Mouse (Mus musculus): Measurements from ENCODE around the gene Tubgcp6. TPM values are rescaled to one million over a fixed set of nuclear protein-coding genes. Genes with fewer than 3 reads are reported as not detected.

The Tubgcp6 gene
- total RNA-seq, 2 experiments from 2014 or later = 13.4 to 16.4 TPM

DNA sequence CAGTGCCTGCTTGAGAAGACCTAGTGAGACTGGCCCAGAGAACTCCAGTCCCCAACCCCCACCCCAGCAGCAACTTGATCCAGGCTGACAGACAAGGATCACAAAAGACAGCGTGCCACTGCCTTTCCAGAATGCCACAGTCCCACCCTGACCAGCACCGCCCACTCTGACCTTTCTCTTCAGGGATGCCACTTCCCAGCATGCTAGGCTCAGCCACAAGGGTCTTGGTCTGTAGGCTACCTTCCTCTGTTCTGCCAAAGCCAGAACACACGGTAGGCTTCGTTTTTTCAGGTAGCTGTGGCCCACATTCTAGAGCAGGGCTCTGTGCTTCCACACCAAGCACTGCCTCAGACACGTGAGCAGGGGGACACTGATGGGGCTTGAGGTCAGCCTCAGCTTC is 20.3 kb downstream of the Tubgcp6 start:
- no peak for DNase-seq

DNA sequence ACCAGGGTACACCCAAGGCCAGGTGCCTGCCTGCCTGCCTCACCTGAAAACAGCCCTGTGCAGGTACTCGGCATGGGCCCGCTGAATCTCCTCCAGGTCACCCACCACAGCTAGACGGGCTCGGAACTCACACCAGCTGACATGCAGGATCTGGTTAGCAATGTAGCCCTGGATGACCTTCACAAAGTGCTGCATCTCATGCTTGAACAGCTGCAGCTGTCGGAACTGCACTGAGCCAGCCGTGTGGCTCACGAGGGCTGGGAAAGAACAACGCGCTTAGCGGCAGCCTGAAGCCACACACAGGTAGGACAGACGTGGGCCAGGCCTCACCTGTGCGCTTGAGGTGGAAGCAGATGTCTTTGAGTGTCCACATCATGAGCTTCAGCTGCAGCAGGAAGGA is 22.1 kb downstream of the Tubgcp6 start:
- DNase-seq = no peak

DNA sequence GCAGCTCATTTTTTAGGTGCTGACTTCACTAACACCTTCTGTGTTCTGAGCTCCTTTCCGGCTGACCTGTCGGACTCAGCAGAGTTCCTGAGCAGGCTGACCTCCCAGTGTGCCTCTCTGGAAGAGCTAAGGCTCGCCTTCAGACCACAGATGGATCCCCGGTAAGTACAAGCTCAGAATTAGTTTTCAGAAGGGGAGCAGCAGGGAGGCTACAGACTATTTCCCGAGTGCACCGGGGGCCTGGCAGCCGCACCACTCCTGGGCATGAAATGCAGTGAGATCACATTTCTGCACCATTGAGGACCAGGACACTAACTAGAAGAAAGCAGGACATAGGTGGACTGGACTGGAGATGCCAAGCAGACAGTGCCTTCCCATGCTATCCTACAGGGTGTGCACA is 24.3 kb downstream of the Tubgcp6 start:
- DNase-seq = no peak

DNA sequence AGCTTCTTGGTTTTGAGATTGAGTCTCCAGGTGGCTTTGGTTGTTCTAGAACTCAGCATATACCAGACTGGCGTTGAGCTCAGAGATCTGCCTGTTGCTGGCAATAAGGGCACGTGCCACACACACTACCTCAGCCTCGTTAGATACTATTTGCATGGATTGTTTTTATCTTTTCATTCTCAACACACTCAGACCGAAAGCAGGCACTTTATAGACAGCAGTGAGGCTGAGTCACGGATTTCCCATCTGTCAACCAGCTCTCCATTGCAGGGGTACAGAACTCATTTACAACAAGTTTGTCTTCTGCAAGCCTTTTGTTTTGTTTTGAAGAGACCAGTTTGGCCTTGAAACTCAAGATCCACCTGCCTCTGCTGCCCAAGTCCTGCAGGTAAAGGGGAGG is 25.5 kb downstream of the Tubgcp6 start:
- DNase-seq = no peak

DNA sequence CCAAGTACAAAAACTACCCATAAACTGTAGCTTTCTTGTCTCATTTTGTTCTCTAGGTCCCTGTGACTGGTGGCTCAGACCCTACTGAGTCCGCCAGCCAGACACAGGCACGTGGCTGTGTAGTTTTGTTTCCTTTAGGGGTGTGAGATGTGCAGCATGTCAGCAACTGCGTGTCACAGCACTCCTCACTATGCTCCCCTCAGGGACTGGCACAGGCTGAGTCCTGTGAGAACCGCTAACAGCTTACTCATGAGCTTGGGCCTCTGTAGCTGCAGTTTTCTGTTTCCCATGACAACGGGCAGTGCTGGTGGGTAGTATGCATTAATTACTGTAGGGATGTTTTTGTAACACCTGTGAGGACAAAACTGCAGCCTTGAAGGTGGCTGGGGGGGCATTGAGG is 30.7 kb downstream of the Tubgcp6 start:
- DNase-seq = no peak

DNA sequence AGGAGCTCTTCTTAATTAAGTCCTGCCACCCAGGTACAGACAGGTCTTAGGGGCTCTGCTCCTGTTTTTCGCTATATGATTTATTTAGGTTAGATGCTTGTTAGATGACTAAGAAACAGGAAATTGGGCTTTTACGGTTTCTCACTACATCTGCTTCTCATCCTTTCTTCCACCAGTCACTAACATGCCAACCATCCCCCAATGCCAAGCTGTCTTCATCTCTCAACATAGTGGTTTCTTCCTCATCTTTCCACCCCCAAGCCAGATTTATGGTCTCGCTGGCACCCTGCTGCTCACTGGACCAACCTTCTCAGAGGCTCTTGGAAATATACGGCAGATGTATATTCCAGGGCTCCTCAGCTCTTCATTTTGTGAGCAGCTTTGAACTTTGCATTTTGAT is 32.2 kb downstream of the Tubgcp6 start:
- DNase-seq = no peak

DNA sequence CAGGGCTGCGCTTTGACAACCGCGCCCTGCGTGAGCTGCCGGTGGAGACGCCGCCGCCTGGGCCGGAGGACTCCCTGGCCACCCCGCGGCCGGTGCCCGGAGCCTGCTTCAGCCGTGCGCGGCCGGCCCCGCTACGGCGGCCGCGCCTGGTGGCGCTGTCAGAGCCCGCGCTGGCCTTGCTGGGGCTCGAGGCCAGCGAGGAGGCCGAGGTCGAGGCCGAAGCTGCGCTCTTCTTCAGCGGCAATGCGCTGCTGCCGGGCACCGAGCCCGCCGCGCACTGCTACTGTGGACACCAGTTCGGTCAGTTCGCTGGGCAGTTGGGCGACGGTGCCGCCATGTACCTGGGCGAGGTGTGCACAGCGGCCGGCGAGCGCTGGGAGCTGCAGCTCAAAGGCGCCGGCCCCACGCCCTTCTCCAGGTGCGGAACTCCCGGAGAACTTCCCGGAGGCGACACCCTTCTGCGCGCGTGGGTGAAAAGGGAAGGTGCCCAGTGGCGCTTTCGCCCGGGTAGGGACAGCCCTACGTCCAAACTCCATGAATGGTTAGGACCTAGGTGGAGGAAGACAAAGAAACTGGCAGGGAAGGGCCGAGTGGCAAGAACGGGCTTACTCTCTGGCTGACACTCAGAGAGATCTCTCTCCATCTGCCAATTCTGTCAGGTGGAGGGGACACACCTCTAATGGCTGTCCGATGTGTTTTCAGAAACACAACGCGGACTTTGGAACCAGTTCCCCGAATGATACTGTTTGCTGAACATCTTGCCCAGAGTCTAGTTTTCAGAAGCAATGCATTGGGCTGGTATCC is 33.5 kb downstream of the Tubgcp6 start:
- peak; percentile 69 for DNase-seq

DNA sequence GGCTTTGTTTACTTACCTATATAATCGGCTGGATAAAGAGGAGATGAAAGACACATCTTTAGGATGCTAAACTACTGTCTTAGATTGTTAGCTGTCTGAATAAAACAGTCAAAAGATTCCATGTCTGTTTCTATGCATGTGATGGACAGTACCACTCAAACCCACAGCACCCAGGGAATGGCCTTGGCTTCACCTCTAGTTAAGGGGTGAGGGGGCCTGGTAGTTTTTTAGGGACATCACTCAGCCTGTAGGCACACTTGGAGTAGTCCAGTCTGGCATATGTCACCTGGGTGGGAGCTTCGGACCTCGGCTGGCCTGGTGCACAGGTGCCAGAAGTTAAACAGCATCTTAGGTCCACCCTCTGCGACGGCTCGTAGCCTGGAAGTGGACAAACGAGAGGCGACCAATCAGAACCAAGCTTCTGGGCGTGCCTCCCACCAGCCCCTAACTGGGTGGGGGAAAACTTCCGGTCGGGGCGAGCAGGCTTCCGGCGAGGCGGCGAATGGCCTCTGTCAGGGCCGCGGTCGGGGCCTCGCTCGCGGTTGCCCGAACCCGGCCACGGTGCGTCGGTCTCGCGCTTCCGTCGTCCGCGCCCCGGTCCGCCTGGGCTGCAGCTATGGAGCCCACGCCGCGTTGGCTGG is 34.2 kb downstream of the Tubgcp6 start, which contains the start of gene Selenoo:
TSS of gene Selenoo (plus strand) at position 478 of the 641 bp plus-strand sequence.
- peak; percentile 96 for DNase-seq

DNA sequence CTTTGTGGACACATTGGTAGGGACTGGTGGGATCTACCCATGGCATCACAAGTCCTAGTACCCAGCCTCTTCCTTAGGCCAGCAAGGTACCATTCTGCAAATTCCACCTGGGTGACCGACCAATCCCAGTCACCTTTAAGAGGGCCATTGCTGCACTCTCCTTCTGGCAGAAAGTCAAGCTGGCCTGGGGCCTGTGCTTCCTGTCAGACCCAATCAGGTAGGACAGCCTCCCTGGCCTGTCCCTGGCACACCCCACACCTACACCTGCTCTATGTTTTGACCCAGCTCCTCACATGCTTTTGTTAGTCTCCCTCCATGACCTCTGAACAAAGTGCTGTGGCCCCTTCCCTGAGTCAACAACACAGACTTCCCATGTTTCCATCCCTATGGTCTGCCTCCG is 38.1 kb downstream of the Tubgcp6 start:
- DNase-seq = no peak

DNA sequence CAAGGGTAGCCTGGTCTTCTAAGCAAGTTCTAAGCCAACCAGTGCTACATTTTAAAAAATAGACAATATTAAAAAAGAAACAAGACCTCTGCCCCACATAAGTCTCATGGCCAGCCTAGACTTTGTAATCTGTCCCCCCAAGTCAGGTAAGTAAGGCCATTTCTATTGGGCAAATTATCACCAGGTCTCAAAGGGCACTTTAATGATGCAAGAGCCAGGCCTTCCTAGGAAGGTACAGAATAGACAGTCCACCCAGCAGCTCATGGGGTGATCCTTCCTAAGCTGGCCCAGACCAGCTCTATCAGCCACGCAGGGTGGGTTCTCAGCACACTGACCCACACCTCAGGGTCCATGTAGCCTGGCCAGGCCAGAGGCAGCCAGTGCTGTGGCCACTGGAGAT is 39.0 kb downstream of the Tubgcp6 start:
- DNase-seq = no peak

DNA sequence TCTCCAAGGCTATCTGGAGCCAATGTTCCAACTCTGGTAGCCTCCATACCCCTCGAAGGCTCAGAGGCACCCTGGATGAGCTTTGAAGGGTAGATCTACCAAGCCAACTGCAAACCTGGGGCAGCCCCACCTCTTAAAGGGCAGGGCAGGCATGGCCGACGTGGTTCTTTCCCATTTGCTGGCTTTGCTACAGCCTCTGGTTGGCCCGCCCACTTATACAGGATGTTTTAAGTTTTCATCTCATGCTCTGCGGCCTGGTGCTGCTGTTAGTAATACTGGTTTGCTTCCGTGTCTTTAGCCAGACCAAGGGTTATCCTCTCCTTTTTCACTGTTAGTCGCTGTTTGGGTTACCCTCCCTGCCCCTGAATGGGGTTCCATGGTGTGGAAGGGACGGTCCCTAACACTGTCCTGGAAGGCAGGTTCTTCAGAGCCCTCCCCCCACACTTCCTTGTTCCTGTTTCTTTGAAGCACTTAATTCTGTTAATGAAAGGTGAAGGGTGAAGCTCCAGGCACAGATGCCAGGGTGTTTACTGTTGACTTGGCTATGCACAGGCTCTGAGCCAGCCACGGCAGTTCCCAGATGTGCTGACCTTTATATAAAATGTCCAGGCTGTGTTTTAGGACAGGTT is 44.6 kb downstream of the Tubgcp6 start:
- DNase-seq = peak; percentile 56 to 62

DNA sequence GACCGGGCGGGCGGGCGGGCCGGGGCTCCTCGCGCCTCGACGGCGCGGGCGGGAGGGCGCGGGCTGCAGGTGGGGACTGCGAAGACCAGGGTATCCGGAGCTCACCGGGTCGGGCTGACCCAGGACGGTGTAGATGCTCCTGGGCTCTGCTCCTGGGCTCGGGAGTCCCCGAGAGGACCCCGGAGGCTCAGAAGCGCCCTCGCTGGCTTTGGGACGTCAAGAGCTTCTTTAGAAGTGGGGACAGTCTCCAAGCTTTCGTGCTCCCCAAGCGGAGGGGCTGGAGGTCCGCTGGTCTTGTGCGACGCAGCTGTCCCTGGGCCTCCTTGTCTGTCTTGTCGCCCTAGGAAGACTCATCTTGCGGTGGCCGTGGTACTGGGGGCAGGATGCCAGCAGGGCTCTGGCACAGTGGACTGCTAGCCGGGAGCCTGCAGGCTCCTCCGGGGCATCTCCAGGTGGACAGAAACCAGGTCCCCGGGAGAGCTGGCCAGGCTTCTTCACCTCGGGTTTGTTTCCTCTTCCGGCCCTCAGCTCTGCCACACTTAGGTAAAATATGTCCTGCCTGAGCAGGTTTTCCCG is 46.7 kb downstream of the Tubgcp6 start:
- peak; percentile 77 to 79 for DNase-seq

DNA sequence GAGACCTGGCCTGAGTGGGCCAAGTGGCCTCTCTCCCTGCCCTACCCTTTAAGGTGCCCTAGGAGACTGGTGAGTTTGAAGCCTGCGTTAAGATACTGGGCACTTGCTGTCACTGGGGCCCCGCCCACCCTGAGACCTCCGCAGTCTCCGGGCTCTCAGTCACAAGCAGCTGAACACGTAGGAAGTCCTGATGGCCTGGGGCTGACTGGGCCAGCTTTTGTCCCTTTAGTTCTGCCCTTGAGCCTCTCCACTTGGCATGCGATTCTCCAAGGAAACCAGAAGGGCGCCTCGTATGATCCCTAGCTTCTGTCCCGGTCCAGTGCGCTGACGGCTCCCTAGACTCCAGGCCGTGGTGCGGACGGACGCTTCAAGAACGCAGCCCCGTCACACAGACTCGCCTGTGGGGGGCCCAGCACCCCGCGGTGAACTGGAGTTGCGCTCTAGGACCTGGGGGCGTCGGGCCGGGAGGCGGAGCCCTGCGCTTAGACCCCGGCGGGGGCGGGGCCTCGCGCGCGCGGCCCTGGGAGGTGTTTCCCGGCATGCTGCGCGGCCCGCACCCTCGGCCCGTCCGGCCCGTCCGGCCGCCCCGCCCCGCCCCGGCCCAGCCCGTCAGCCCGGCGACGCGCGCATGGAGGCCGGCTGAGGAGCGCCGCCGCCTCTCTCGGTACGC is 47.3 kb downstream of the Tubgcp6 start:
- peak; percentile 92 to 96 for DNase-seq

DNA sequence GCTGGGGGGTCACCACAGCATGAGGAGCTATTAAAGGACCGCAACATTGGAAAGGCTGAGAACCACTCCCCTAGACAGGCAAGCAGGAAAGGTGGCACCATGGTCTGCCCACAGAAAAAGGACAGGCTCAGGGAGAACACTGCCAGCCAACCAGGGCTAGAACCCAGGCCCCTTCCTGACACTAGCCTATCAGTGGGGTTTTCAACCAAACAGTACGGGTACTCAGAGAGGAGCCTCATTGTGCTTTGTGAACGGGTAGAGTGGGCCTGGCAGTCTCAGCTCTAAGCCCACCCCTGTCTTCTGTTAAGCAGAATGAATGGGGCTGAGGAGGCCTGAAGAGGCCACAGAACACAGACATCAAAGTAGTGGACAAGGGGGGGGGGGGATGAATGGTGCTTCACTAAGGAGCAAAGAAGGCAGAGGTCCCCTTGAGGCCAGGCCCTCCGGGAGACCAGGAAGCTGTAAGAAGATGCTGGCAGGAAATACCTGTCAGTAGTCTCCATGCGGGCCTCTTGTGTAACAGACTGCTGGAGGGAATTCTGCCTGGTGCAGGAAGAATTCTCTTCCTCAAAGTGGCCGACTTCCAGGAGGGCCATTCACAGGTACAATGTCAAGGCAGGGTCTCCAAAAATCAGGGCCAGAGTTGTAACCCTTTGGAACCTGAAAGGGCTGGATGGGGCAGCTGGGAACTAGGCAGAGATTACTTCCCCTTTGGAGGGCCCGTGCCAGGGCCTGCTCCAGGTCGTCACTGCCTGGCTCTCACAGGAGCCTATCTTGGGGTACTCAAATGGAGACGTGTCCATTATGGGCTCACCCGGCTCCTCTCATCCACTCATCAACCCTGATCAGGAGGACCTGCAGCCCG is 48.1 kb downstream of the Tubgcp6 start, which contains the start of gene Trabd:
TSS of gene Trabd (plus strand) at position 512 of the 865 bp plus-strand sequence.
- peak in 1 of 2 experiments; percentile 17 for DNase-seq

DNA sequence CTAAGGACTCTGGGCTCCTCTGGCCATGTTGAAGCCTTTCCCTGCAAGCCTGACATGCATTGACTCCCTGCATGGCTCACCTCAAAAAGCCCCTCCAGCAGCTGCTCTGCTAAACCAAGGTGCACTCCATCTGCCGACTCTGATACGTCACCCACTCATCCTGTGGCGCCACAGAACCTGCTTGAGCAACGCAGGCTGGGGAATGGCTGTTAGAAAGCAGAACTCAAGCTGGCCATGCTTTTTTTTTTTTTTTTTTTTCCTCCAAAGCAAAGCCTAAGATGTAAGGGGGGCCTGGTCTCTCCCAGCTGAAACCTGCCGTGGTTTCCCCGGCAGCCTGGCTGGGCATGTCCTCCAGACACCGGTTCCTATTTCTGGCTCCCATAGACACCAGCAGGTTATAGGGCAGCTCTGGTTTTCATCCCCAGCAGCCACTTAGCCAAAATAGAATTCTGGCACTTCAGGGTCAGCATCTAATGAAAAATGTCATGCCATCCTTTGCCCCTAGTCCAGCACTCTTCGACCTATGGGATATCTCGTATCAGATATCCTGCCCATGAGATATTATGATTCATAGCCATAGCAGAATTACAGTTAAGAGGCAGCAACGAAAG is 48.8 kb downstream of the Tubgcp6 start:
- no peak for DNase-seq

DNA sequence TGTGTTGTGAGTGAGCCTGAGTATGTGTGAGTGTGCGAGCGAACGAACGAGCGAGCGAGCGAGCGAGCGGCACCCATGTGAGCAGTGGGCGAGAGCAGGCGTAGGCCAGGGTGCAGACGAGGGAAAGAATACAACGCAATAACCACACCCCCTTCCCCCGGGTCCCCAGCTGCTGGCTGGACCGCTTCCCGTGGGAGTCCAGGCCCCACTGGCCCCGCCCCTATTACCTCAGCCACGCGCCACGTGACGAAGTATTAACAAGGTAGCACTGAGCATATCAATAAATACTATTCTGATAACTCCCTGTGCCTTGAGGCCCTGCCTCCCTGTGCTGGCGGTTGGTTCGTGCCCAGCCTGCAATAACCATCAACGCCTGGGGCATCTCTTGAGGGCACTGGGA is 52.3 kb downstream of the Tubgcp6 start:
- DNase-seq = no peak

DNA sequence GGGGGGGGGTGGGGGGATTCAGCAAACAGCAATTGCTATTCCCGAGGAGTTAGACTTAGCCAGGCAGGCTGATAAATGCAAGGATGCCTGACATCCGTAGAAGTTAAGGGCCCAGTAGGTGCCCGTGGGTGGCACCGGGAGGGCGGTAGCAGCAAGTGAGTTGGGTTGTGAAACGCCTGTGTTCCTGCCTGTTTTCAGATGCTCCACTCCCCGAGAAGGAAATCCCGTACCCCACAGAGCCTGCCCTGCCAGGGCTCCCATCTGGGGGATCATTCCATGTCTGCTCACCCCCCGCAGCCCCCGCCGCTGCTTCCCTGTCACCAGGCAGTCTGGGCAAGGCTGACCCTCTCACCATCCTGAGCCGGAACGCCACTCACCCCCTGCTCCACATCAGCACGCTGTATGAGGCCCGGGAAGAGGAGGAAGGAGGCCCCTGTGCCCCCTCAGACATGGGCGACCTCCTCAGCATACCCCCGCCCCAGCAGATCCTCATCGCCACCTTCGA is 53.5 kb downstream of the Tubgcp6 start:
- DNase-seq = no peak

DNA sequence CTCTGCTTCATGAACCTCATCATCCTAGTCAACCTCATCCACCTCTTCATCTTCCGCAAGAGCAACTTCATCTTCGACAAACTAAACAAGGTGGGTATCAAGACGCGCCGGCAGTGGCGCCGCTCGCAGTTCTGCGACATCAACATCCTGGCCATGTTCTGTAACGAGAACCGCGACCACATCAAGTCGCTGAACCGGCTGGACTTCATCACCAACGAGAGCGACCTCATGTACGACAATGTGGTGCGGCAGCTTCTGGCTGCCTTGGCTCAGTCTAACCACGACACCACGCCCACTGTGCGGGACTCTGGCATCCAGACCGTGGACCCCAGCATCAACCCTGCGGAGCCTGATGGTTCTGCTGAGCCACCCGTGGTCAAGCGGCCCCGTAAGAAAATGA is 54.7 kb downstream of the Tubgcp6 start:
- DNase-seq = no peak

DNA sequence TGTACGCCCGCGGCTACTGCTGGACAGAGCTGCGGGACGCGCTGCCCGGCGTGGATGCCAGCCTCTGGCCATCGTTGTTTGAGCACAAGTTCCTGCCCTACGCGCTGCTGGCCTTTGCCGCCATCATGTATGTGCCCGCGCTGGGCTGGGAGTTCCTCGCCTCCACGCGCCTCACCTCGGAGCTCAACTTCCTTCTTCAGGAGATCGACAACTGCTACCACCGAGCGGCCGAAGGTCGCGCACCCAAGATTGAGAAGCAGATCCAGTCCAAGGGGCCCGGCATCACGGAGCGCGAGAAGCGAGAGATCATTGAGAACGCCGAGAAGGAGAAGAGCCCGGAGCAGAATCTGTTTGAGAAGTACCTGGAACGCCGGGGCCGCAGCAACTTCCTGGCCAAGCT is 55.3 kb downstream of the Tubgcp6 start:
- no peak for DNase-seq

DNA sequence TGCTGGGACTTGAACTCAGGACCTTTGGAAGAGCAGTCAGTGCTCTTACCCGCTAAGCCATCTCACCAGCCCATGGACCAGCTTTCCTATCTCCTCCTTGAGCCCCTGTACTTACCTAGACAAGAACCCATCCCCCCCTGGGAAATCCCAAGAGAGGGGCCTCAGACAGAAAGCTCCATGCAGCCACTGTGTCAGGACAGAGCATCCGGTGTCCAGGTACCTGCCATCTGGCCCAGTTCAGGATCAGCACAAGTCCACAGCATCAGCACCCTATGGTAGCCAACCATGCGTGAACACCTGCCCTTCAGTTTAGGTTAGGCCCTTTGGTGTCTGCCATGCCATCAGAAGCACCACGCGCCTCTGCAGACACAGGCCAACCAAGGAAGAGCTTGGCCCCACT is 58.0 kb downstream of the Tubgcp6 start:
- no peak for DNase-seq

DNA sequence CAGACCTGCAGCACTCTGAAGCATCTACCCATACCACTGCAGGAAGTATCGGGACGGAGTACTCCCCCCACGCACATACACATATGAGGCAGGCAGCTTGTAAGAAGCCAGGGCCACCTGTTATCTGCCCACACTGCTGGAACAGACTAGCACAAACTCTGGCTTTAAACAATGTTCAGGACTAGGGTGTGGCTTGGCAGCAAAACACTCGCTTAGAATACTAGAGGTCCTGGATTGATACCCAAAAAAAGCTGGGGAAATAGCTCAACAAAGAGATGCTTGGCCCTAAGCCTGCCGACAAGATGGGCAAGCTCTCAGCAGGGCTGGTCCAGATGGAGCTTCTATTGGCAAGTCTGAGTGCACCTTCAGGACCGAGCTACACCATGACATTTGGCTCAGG is 59.4 kb downstream of the Tubgcp6 start:
- DNase-seq = no peak
